Mouse (Mus musculus) A20 (cell line): ENCODE measurements around the gene Gm28635.
"Not testable (repeated sequence)": the region's sequence is repeated elsewhere in the genome, so short reads cannot be mapped to it uniquely, and the experiment has no call there.

ENCODE experiments used
- DNase-seq: peaks from one replicate; pipeline ENCODE4 v3.0.0-alpha.2; 2011; ENCODE audit warnings: low read depth, low spot score

Gm28635 gene

GRCm38 (mm10) chr2:84688080-84688844 is 10.4 kb upstream of the Gm28635 start:
- DNase-seq = no peak

GRCm38 (mm10) chr2:84682605-84683183 is 4.9 kb upstream of the Gm28635 start:
- DNase-seq = no peak

- peak; percentile 28 for DNase-seq
These were observed 1.2 kb upstream of the Gm28635 start, which contains the start of gene Tmx2 for GRCm38 (mm10) chr2:84679016-84679415. Gene Tmx2, minus strand, starts transcription at chr2:84679140.

- no peak for DNase-seq
These were observed 422 bp downstream of the Gm28635 start for GRCm38 (mm10) chr2:84677270-84677967.

- not testable (repeated sequence) for DNase-seq
These were observed 6.3 kb downstream of the Gm28635 start for GRCm38 (mm10) chr2:84671535-84671934.

GRCm38 (mm10) chr2:84670569-84670933 is 7.3 kb downstream of the Gm28635 start, which contains the start of gene Selenoh:
Gene Selenoh, minus strand, starts transcription at chr2:84670770.
- DNase-seq = peak; percentile 96

GRCm38 (mm10) chr2:84669828-84670568 is 7.8 kb downstream of the Gm28635 start:
- DNase-seq = no peak

- no peak for DNase-seq
These were observed 11.8 kb downstream of the Gm28635 start for GRCm38 (mm10) chr2:84666081-84666480.

- peak; percentile 79 for DNase-seq
These were observed 15.0 kb downstream of the Gm28635 start for GRCm38 (mm10) chr2:84662866-84663265.

- DNase-seq = peak; percentile 79
These were observed 17.6 kb downstream of the Gm28635 start for GRCm38 (mm10) chr2:84660253-84660652.

- no peak for DNase-seq
These were observed 19.0 kb downstream of the Gm28635 start, which contains the start of gene Btbd18 for GRCm38 (mm10) chr2:84658806-84659205. Gene Btbd18, plus strand, starts transcription at chr2:84659079.

GRCm38 (mm10) chr2:84655864-84656263 is 22.0 kb downstream of the Gm28635 start:
- peak; percentile 68 for DNase-seq

- peak; percentile 28 for DNase-seq
These were observed 24.5 kb downstream of the Gm28635 start for GRCm38 (mm10) chr2:84653354-84653753.

- DNase-seq = no peak
These were observed 27.2 kb downstream of the Gm28635 start, which contains the start of gene Ctnnd1 for GRCm38 (mm10) chr2:84650464-84651195. Gene Ctnnd1, minus strand, starts transcription at chr2:84650765.

GRCm38 (mm10) chr2:84649674-84650073 is 28.2 kb downstream of the Gm28635 start:
- no peak for DNase-seq

GRCm38 (mm10) chr2:84648369-84648768 is 29.5 kb downstream of the Gm28635 start:
- no peak for DNase-seq

- no peak for DNase-seq
These were observed 30.7 kb downstream of the Gm28635 start for GRCm38 (mm10) chr2:84647051-84647568.

- DNase-seq = no peak
These were observed 31.7 kb downstream of the Gm28635 start for GRCm38 (mm10) chr2:84646138-84646537.

- no peak for DNase-seq
These were observed 37.0 kb downstream of the Gm28635 start for GRCm38 (mm10) chr2:84640833-84641232.

- DNase-seq = no peak
These were observed 39.2 kb downstream of the Gm28635 start for GRCm38 (mm10) chr2:84638428-84639220.
